Mouse (Mus musculus) ovary, postnatal 10 days (tissue): ENCODE data around the gene Cntrob.
"Not testable (repeated sequence)": the region's sequence is repeated elsewhere in the genome, so short reads cannot be mapped to it uniquely, and the experiment has no call there.

ENCODE experiments used
- DNase-seq: peaks from one replicate; pipeline ENCODE4 v3.0.0; 2022; ENCODE audit warnings: low spot score

Cntrob gene

DNA sequence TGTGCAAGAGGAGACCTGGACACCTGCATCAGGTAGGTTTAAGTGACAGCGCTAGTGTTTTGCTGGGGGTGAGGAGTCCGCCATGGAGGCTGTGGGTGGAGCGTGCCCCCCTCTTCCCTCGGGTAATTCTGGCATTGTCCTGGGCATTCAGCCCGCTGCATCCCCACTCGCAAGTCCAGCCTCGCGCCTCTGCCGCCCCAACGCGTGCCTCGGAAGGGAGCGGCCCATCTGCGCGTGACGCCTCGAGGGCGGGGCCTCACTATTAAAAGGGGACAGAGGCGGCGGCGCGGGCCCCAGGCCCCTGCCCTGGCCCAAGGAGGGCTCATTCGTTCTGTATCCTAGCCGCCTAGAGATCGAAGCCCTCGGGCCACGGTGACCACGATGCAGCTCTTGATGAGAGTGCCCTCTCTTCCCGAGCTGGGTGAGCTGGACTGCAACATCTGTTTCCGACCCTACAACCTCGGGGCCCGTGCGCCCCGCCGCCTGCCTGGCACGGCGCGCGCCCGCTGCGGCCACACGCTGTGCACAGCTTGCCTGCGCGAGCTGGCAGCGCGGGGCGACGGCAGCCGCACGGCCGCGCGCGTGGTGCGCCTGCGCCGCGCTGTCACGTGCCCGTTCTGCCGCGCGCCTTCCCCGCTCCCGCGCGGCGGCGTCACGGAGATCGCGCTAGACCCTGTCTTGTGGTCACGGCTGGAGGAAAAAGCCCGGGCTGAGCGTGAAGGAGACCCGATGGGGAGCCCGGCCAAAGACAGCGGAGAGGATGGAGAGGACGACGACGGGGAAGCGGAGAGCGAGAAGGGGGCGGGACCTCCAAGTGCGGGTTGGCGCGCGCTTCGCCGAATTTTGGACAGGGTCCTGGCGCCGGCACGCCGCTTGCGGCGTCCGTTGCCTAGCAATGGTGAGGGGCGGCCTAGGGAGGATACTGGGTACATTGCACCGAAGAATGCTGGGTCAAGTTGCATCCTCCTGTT lies 16.9 kb upstream of the Cntrob start, which contains the start of gene Rnf227:
TSS of gene Rnf227 (plus strand) at position 301 of the 971 bp plus-strand sequence.
- peak; percentile 72 for DNase-seq

DNA sequence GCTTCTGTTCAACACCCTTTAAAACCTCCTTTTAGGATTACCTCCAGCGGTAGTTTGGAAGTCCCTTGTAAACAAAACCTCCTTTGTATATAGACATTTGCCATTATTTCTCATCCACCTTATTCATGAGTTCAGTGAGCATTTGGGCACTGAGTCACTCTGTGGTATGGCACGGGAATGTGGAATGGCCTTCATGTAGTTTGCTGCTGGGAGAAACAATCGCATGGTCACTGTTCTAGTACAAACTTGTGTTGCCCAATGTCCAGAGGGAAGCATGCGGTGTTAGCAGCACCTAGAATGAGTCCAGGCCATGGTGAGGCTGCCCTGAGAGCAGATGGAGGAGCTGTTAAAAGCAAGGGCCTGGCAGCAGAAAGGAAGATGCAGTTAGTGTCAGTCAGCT lies 11.2 kb upstream of the Cntrob start:
- no peak for DNase-seq

DNA sequence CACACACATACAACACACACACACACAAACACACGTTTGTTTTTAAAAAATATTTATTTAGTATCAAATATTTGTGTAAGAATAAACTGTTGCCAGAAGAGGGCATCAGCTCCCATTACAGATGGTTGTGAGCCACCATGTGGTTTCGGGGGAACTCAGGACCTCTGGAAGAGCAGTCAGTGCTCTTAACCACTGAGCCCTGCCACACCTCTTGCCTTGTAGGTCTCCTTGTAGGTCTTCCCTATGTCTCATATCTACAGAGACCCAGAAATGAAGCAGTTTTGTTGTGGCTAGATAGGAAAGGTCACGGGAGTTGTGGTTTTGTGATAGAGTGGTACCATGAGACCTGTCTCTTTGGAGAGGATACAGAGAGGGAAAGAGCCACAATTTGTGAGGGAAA lies 10.3 kb upstream of the Cntrob start:
- no peak for DNase-seq

DNA sequence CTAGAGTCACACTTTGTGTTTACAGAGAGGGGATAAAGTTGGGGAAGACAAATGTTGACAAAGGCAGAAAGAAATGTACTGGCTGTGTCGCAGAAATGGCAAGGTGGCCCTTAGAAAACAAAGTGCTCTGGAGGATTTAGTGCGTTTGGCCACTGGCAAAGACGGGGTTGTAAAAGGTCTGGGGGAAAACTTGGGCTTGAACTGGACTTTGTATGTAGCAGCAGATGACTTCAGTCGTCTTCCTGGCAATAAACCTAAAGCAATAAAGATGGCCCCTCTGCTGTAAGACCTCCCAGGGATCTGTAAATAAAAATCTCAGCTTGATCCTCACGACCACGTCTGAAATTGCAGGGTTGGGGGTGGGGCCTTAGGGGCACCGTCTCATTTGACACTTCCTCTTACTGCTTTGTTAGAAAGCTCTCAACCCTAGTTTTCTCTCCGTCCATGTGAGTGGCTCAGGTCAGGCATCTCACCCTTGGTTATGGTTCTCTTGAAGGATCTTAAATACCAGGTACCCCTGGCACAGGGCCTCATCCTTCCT lies 9.2 kb upstream of the Cntrob start:
- DNase-seq, result no peak

- DNase-seq, result peak; percentile 64
These were observed 8.4 kb upstream of the Cntrob start for GRCm38 (mm10) chr11:69331929-69332405.

DNA sequence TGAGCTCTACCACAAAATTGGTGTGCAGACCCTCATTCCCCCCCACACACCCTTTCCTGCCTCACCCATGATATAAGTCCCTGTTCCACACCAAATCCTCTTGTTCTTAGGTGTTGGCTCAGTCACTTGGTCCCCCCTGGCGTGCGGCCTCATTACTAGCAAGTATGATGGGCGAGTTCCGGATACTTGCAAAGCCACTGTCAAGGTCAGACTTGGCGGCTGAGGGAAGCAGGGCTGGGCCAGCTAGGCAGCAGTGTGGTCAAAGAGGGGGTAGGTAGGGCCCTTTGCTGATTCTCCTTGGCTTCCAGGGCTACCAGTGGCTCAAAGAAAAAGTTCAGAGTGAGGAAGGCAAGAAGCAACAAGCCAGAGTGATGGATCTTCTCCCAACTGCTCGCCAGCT lies 7.6 kb upstream of the Cntrob start:
- no peak for DNase-seq

- no peak for DNase-seq
These were observed 4.9 kb upstream of the Cntrob start for GRCm38 (mm10) chr11:69328517-69328916.

- no peak for DNase-seq
These were observed 4.1 kb upstream of the Cntrob start for GRCm38 (mm10) chr11:69327648-69328047.

DNA sequence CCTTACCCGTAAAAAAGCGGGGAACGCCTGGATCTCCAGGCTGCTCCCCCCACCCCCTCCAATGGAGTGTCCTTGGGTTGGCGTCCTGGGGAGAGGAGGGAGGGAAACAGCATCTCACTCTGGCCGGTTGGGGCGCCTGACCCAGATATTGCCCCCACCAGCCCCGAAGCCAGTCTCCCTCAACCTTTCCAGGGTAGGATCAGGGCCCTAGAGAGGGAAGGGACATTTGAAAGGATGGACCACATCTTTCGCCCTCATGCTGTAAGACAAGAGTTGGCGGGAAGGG lies 3.5 kb upstream of the Cntrob start:
- DNase-seq, result no peak

GRCm38 (mm10) chr11:69326408-69327156 lies 3.0 kb upstream of the Cntrob start:
- no peak for DNase-seq

DNA sequence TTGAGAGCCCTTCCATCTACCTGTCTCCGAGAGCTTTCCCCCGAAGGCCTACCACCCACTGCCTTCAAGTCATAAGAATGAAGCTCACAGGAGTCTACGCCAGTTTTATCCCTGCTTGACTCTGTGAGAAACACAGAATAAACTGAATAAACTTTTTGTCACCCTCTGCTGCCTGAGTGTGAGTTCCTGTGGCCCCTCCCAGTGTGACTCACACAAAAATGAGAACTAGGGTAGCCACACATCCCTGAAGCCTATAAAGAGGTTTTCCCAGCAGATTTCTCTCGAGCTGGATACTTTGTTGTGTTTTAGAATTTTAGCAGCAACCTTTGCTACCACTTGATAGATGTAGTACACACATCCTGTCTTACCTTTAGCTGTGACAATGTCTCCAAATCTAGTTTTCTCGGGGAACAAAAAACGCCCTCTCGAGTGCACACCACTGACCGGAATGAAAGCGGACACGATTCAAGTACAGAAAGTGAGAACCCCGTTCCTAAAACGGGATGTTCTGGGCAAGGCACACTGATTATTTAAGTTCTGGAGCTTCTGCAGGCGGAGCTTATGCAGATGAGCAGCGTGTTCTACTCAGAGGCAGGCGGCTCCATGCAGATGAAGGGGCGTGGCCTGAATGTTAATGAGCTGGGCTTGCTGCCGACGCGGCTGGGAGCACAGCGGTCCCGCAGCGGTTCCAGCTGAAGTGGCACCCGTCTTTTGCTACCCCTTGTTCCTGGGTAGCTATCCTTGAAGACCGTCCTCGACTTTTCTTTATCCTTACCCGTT lies 2.2 kb upstream of the Cntrob start, which contains the start of gene Kcnab3:
TSS of gene Kcnab3 (plus strand) at position 631 of the 780 bp plus-strand sequence.
- DNase-seq, result peak; percentile 49

DNA sequence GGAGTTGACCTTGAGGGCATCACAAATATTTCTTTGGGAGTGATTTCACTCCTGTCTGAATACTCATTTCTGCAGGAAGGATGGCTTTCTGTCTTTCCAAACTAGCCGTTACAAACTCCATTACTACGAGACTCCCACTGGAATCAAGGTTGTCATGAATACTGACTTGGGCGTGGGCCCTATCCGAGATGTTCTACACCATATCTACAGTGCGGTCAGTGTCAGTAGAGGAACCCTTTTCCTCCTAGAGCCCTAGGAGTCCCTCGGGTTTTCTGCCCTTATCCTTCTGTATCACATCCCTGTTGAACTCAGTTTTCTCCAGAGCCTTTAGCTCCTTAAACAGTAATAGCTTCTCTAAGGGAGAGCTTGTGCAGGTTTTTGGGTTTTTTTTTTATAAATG lies 1.2 kb upstream of the Cntrob start:
- no peak for DNase-seq

GRCm38 (mm10) chr11:69322693-69323471 lies 693 bp downstream of the Cntrob start:
- DNase-seq, result no peak

DNA sequence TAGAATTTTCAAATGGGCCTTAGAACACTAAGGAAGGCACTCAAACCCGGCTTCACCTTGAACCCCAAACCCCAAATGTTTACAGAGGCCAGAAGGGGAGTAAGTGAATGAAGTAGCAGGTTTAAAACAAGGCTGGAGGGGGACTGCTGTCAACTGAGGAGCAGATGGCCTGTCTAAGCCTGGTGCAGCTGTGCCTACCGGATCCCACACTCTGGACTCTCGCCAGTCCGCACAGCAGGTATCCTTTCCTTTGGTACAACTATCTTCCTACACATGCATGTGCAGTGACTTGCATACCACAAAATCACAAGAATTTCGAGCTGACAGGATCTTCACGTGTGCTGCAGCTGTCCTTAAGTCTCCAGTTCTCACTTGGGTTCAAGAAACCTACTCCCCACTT lies 1.6 kb downstream of the Cntrob start:
- no peak for DNase-seq

DNA sequence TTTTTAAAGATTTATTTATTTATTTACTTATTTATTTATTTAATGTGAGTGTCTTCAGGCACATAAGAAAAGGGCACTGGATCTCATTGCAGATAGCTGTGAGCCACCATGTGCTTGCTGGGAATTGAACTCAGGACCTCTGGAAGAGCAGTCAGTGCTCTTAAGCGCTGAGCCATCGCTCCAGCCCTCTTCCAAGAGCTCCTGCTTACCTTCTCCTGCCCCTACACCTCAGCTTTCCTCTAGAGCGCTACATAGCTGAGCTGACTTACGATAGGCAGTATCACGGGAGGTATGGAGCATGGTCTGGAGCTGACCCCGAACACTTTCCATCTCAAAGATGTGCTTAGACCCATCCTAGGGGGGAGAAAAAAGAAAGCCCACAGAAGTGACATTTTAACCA lies 2.0 kb downstream of the Cntrob start:
- no peak for DNase-seq

GRCm38 (mm10) chr11:69318000-69318399 lies 5.6 kb downstream of the Cntrob start:
- DNase-seq, result not testable (repeated sequence)

DNA sequence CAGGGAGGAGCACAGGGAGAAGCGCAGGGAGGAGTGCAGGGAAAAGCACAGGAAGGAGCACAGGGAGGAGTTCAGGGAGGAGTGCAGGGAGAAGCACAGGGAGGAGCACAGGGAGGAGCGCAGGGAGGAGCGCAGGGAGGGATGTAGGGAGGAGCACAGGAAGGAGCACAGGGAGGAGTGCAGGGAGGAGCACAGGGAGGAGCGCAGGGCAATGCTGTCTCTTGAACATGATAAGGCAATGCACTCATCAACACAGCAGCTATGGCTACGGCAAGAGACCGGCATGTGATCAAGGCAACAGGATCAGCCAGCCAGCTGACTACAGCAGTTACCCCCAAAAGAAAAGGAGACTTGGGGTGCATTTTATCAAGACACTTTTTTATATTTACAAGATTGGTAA lies 7.2 kb downstream of the Cntrob start:
- no peak for DNase-seq

DNA sequence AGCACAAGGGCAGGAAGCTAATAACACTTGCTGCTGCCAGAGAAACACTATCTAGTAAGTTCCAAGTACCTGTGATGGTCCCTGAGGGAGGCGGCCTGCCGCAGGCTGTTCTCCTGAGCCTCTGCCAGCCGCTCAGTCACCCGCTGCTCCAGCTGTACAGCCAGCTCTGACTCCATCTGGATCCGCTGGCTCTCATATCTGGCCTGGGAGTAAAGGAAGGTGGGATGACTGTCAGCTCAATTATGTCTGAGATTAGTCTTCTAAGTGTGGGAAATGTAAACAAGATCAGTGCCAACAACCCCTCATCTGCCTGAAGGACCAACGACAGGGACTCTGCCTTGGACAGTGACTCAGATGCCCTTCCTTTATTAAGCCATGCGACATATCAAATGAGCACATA lies 12.3 kb downstream of the Cntrob start:
- DNase-seq, result no peak

GRCm38 (mm10) chr11:69306039-69306438 lies 17.5 kb downstream of the Cntrob start:
- no peak for DNase-seq

DNA sequence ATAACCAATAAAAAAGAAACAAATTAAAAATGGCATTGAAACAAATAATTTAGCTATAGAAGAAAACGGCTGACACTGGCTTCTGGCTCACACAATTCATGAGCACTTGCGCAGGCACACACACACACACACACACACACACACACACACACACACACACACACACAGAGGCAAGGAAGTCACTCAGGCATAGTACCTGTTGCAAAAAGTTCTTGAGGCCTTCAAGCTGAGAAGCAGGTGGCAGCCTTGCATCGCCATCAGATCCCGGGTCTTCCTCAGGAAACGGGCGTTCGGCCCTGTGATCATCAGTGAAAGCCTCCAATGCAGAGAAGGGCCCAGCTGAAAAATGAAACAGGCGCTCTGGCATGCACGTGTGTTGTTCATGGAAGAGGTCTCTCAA lies 18.3 kb downstream of the Cntrob start:
- DNase-seq, result no peak

DNA sequence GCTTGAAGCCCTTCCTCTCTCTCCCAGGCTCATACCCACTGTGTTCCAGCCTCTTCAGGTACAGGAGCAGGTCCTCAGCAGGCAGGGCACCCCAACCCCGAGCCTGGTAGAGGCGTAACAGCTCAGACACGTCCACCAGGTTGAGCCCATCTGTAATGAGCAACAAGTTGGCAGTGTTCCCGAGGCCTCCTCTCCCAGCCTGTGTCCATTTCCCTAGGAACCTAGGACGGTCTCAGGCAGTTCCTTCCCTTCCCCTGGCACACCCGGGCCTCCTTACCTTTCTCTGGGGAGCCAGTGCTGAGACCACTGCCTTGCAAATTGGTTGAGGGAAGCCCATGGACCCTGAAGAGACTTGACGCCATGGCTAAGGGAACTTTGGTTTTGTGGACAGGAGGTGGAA lies 20.8 kb downstream of the Cntrob start:
- DNase-seq, result no peak
